ENCODE assay signal across 17 mouse cellular contexts in genomic region chr7:79799506-79799905, GRCm38 (mm10). TPM values are rescaled to one million over a fixed set of nuclear protein-coding genes. Genes with fewer than 3 reads are reported as not detected.
DNase-seq lines count a peak whose midpoint lies in the region; ATAC-seq lines count a peak whose summit lies in the region.
"Had no signal": no experiment of that assay in that cellular context is flagged by ENCODE, and none has a peak within 500 bp of the region (broad histone marks: within the 10 kb centered on the region; RNA-seq: fewer than 3 reads in every experiment).

No protein-coding gene starts in this region.

- H3K9ac ChIP-seq in hindbrain, embryonic 16.5 days (ENCODE audit: low read depth, low read length): no peak overlapping the region
- H3K9ac ChIP-seq in hindbrain, embryonic 12.5 days: no peak overlapping the region
- H3K9ac ChIP-seq: embryonic facial prominence, embryonic 12.5 days; forebrain, embryonic 15.5 days; heart, embryonic 15.5 days; hindbrain, embryonic 15.5 days had no signal

- no peak overlapping the region for H3K4me3 ChIP-seq in hindbrain, embryonic 16.5 days (ENCODE audit: low read length)
- H3K4me3 ChIP-seq in hindbrain, embryonic 12.5 days: no peak overlapping the region
- H3K4me3 ChIP-seq in embryonic facial prominence, embryonic 10.5 days: no peak overlapping the region
- H3K4me3 ChIP-seq: embryonic facial prominence, embryonic 12.5 days; forebrain, embryonic 15.5 days; heart, adult 2 months; heart, embryonic 15.5 days; hindbrain, embryonic 10.5 days; hindbrain, embryonic 15.5 days had no signal

- H3K27me3 ChIP-seq in hindbrain, embryonic 16.5 days (replicated peaks; ENCODE audit: control insufficient read depth, insufficient read depth, low read length): no peaks in the 10 kb centered on the region; the same call in 1 of the 2 replicates
- H3K27me3 ChIP-seq in hindbrain, embryonic 12.5 days: peaks cover 20% of the 10 kb centered on the region
- peaks cover 53% of the 10 kb centered on the region for H3K27me3 ChIP-seq in embryonic facial prominence, embryonic 10.5 days (replicated peaks; ENCODE audit: low read depth, poor library complexity, severe bottlenecking)
- H3K27me3 ChIP-seq: forebrain, embryonic 15.5 days had no signal

- H3K27ac ChIP-seq in hindbrain, embryonic 16.5 days (ENCODE audit: low read depth, low read length): no peak overlapping the region
- H3K27ac ChIP-seq in hindbrain, embryonic 12.5 days: no peak overlapping the region
- H3K27ac ChIP-seq in embryonic facial prominence, embryonic 10.5 days (replicated peaks): peak overlapping the region; percentile 66; the same call in 1 of the 2 replicates
- H3K27ac ChIP-seq: embryonic facial prominence, embryonic 12.5 days; forebrain, embryonic 15.5 days; heart, adult 2 months; heart, embryonic 15.5 days; hindbrain, embryonic 15.5 days had no signal

- no peaks in the 10 kb centered on the region for H3K9me3 ChIP-seq in hindbrain, embryonic 16.5 days (ENCODE audit: control insufficient read depth, low read length)
- H3K9me3 ChIP-seq in hindbrain, embryonic 12.5 days (replicated peaks): no peaks in the 10 kb centered on the region
- no peaks in the 10 kb centered on the region for H3K9me3 ChIP-seq in embryonic facial prominence, embryonic 10.5 days
- H3K9me3 ChIP-seq: embryonic facial prominence, embryonic 12.5 days; forebrain, embryonic 15.5 days; G1E; heart, embryonic 15.5 days; hindbrain, embryonic 10.5 days; hindbrain, embryonic 15.5 days had no signal

- no peak overlapping the region for H3K4me2 ChIP-seq in hindbrain, embryonic 16.5 days (ENCODE audit: low read length)
- no peak overlapping the region for H3K4me2 ChIP-seq in hindbrain, embryonic 12.5 days (replicated peaks)
- H3K4me2 ChIP-seq: embryonic facial prominence, embryonic 12.5 days; forebrain, embryonic 15.5 days; heart, embryonic 11.5 days; heart, embryonic 15.5 days; hindbrain, embryonic 15.5 days had no signal

- 75% methylated on average over 6 of the region's 6 CpGs for WGBS in hindbrain, embryonic 16.5 days
- WGBS in hindbrain, embryonic 12.5 days: 73% methylated on average over 6 of the region's 6 CpGs
- 68% methylated on average over 6 of the region's 6 CpGs for WGBS in embryonic facial prominence, embryonic 10.5 days

- H3K4me1 ChIP-seq in hindbrain, embryonic 16.5 days (ENCODE audit: control insufficient read depth, insufficient read depth, low read depth, low read length): no peaks in the 10 kb centered on the region
- no peaks in the 10 kb centered on the region for H3K4me1 ChIP-seq in hindbrain, embryonic 12.5 days
- H3K4me1 ChIP-seq in embryonic facial prominence, embryonic 10.5 days: peaks cover 46% of the 10 kb centered on the region
- H3K4me1 ChIP-seq: forebrain, embryonic 15.5 days; hindbrain, embryonic 15.5 days had no signal

- DNase-seq in 3T3-L1 (ENCODE audit: low read depth, low spot score) (peak; percentile 48), NIH3T3 (ENCODE audit: low read depth) (peak; percentile 31)
- no peak for DNase-seq in embryonic facial prominence, embryonic 10.5 days (ENCODE audit: low spot score)
- no peak for DNase-seq in embryo, embryonic 11 days
- DNase-seq in kidney, postnatal 36 days: no peak

- ATAC-seq in hindbrain, embryonic 16.5 days: 0 out of 2 replicates have a peak, but pooled peaks have one; percentile 29
- no peak for ATAC-seq in hindbrain, embryonic 12.5 days (ENCODE audit: low FRiP score)
- ATAC-seq: inflammation-experienced regulatory T-cells, adult 6 months had no signal

- H3K36me3 ChIP-seq in hindbrain, embryonic 16.5 days (ENCODE audit: control insufficient read depth, insufficient read depth, low read length): no peaks in the 10 kb centered on the region
- H3K36me3 ChIP-seq in hindbrain, embryonic 12.5 days: no peaks in the 10 kb centered on the region
- H3K36me3 ChIP-seq in embryonic facial prominence, embryonic 10.5 days (replicated peaks): no peaks in the 10 kb centered on the region
- H3K36me3 ChIP-seq: embryonic facial prominence, embryonic 12.5 days; forebrain, embryonic 15.5 days; G1E; heart, embryonic 15.5 days; hindbrain, embryonic 10.5 days; hindbrain, embryonic 15.5 days had no signal

RNA-seq across cellular contexts. Expression of gene Mesp1, which starts 5.9 kb away (rescaled TPM):
- polyA plus RNA-seq in hindbrain, embryonic 16.5 days (2015; fragmentation: Nextera tagmentation; extraction: Ambion mirVana): 0.29 and 0.44 TPM in 2 replicates
- 0.17 TPM in 1 of 2 replicates, not detected in the other for polyA plus RNA-seq in hindbrain, embryonic 12.5 days (2016; fragmentation: Nextera tagmentation; extraction: Ambion mirVana)
- polyA plus RNA-seq in embryonic facial prominence, embryonic 10.5 days (2016; fragmentation: Nextera tagmentation; extraction: Ambion mirVana): 0.11 TPM in 1 of 2 replicates, not detected in the other
- polyA plus RNA-seq: cerebellum, adult 2 months; embryonic facial prominence, embryonic 12.5 days; forebrain, embryonic 15.5 days; G1E; heart, adult 2 months; heart, embryonic 11.5 days; heart, embryonic 15.5 days; hindbrain, embryonic 10.5 days; inflammation-experienced regulatory T-cells, adult 6 months had no signal

RNA-seq across cellular contexts. Expression of gene Mesp2, which starts 11.0 kb away (rescaled TPM):
- 1.5 and 1.7 TPM in 2 replicates for polyA plus RNA-seq in hindbrain, embryonic 16.5 days (2015; fragmentation: Nextera tagmentation; extraction: Ambion mirVana)
- polyA plus RNA-seq in hindbrain, embryonic 12.5 days (2016; fragmentation: Nextera tagmentation; extraction: Ambion mirVana): 0.42 and 0.56 TPM in 2 replicates
- polyA plus RNA-seq in embryonic facial prominence, embryonic 10.5 days (2016; fragmentation: Nextera tagmentation; extraction: Ambion mirVana): 0.34 and 0.36 TPM in 2 replicates
- polyA plus RNA-seq: G1E had no signal

RNA-seq across cellular contexts. Expression of gene Wdr93, which starts 56.5 kb away (rescaled TPM):
- polyA plus RNA-seq in hindbrain, embryonic 16.5 days (2015; fragmentation: Nextera tagmentation; extraction: Ambion mirVana): 0.51 and 0.52 TPM in 2 replicates
- polyA plus RNA-seq in hindbrain, embryonic 12.5 days (2016; fragmentation: Nextera tagmentation; extraction: Ambion mirVana): 0.57 and 0.72 TPM in 2 replicates
- polyA plus RNA-seq in embryonic facial prominence, embryonic 10.5 days (2016; fragmentation: Nextera tagmentation; extraction: Ambion mirVana): 0.38 and 0.45 TPM in 2 replicates

RNA-seq across cellular contexts. Expression of gene Pex11a, which starts 56.6 kb away (rescaled TPM):
- 13.2 and 13.6 TPM in 2 replicates for polyA plus RNA-seq in hindbrain, embryonic 16.5 days (2015; fragmentation: Nextera tagmentation; extraction: Ambion mirVana)
- polyA plus RNA-seq in hindbrain, embryonic 12.5 days (2016; fragmentation: Nextera tagmentation; extraction: Ambion mirVana): 6.8 and 9.5 TPM in 2 replicates
- polyA plus RNA-seq in embryonic facial prominence, embryonic 10.5 days (2016; fragmentation: Nextera tagmentation; extraction: Ambion mirVana): 7.2 and 8.4 TPM in 2 replicates

Comparison
In these comparisons a context has a peak if more than half of its experiments do, and no peak if none do; other contexts are left out.
1. DNase-seq: peak in 3T3-L1 (single experiment) and NIH3T3 (single experiment); none in embryonic facial prominence, embryonic 10.5 days (single experiment), embryo, embryonic 11 days (single experiment) and kidney, postnatal 36 days (0 of 2).